Mouse (Mus musculus): Measurements from ENCODE around the gene Nkx1-2.

- no peak for TF ChIP-seq POLR2A (IDR thresholded peaks at IDR 0.05; ENCODE audit: low read depth, low read length)
- TF ChIP-seq MYC (IDR thresholded peaks at IDR 0.05; ENCODE audit: low read depth, low read length): no peak
- TF ChIP-seq CHD2 (IDR thresholded peaks at IDR 0.05; ENCODE audit: low read length): no peak
- no peak for TF ChIP-seq TCF12 (IDR thresholded peaks at IDR 0.05; ENCODE audit: low read depth, low read length)
- no peak for TF ChIP-seq CTCF (conservative IDR thresholded peaks at IDR 0.05 in 1 of 2, IDR thresholded peaks at IDR 0.05 in 1 of 2; ENCODE audit: low read depth in 2 of 2, low read length in 2 of 2)
- no peak for TF ChIP-seq HCFC1 (IDR thresholded peaks at IDR 0.05; ENCODE audit: low read depth, low read length)
- no peak for TF ChIP-seq MXI1 (IDR thresholded peaks at IDR 0.05; ENCODE audit: low read depth, low read length)
- no peak for TF ChIP-seq EP300 (IDR thresholded peaks at IDR 0.05; ENCODE audit: low read length)
- no peak for TF ChIP-seq E2F4 (IDR thresholded peaks at IDR 0.05; ENCODE audit: insufficient replicate concordance, low read depth, low read length)
- TF ChIP-seq ZC3H11A (IDR thresholded peaks at IDR 0.05; ENCODE audit: low read depth, low read length): no peak
- no peak for TF ChIP-seq KAT2A (IDR thresholded peaks at IDR 0.05; ENCODE audit: insufficient replicate concordance, low read length)
These were observed 29.4 kb downstream of the Nkx1-2 start for GRCm38 (mm10) chr7:132570071-132570470.
